Mouse (Mus musculus) inflammation-experienced regulatory T-cells (primary cell): Measurements from ENCODE around the gene Wdr24. TPM values are rescaled to one million over a fixed set of nuclear protein-coding genes. Genes with fewer than 3 reads are reported as not detected.

Experiments
- polyA plus RNA-seq, 2 experiments: library from polyadenylated mRNA; unstranded; fragments of 100-300 nt; shearing (Covaris generic); gene quantifications; one replicate each; pipeline ENCODE4 v1.2.1; 2017

The Wdr24 gene
- polyA plus RNA-seq, 2 experiments from 2014 or later = 31.4 to 36.3 TPM

Other genes with a start within 250 kb of the Wdr24 start
- 10 to 100 TPM; 23.7 to 34.3 TPM for gene Lmf1, start 244.5 kb upstream of the Wdr24 start, polyA plus RNA-seq
- gene Gng13, start 106.5 kb upstream of the Wdr24 start, polyA plus RNA-seq = not detected
- 10 to 100 TPM in 1 of 2 experiments, 1 to 10 TPM in 1; 3.8 to 12.3 TPM for gene Chtf18, start 96.2 kb upstream of the Wdr24 start, polyA plus RNA-seq
- gene Rpusd1, start 96.0 kb upstream of the Wdr24 start, polyA plus RNA-seq = 10 to 100 TPM; 13.9 to 16.7 TPM
- gene Mslnl, start 87.6 kb upstream of the Wdr24 start, polyA plus RNA-seq = under 1 TPM in 1 of 2 experiments, not detected in 1; 0.73 TPM
- gene Msln, start 69.2 kb upstream of the Wdr24 start, polyA plus RNA-seq = under 1 TPM in 1 of 2 experiments, not detected in 1; 0.98 TPM
- gene Narfl, start 49.9 kb upstream of the Wdr24 start, polyA plus RNA-seq = 10 to 100 TPM; 27.7 to 32.5 TPM
- gene Haghl, start 38.0 kb upstream of the Wdr24 start, polyA plus RNA-seq = 10 to 100 TPM; 34.3 to 47.7 TPM
- gene Ccdc78, start 37.0 kb upstream of the Wdr24 start, polyA plus RNA-seq = 1 to 10 TPM in 1 of 2 experiments, under 1 TPM in 1; 0.89 to 1.4 TPM
- gene Fam173a, start 30.7 kb upstream of the Wdr24 start, polyA plus RNA-seq = 100 to 1,000 TPM; 231 to 239 TPM
- 1 to 10 TPM in 1 of 2 experiments, not detected in 1; 1.1 TPM for gene AC134908.4, start 28.0 kb upstream of the Wdr24 start, polyA plus RNA-seq
- 10 to 100 TPM; 34.1 to 40.4 TPM for gene Metrn, start 26.5 kb upstream of the Wdr24 start, polyA plus RNA-seq
- under 1 TPM; 0.16 to 0.60 TPM for gene Fbxl16, start 14.5 kb upstream of the Wdr24 start, polyA plus RNA-seq
- gene Jmjd8, start 5.2 kb downstream of the Wdr24 start, polyA plus RNA-seq = 10 to 100 TPM; 32.9 to 33.5 TPM
- 100 to 1,000 TPM; 170 to 205 TPM for gene Stub1, start 9.8 kb downstream of the Wdr24 start, polyA plus RNA-seq
- 1 to 10 TPM; 1.6 to 1.7 TPM for gene Rhbdl1, start 13.7 kb downstream of the Wdr24 start, polyA plus RNA-seq
- gene Gm20683, start 18.1 kb downstream of the Wdr24 start, polyA plus RNA-seq = 1 to 10 TPM; 1.4 to 2.6 TPM
- gene Rhot2, start 21.2 kb downstream of the Wdr24 start, polyA plus RNA-seq = 10 to 100 TPM; 42.2 to 46.5 TPM
- gene Wdr90, start 37.9 kb downstream of the Wdr24 start, polyA plus RNA-seq = 10 to 100 TPM in 1 of 2 experiments, 1 to 10 TPM in 1; 9.2 to 16.3 TPM
- gene Mcrip2, start 45.1 kb downstream of the Wdr24 start, polyA plus RNA-seq = 1 to 10 TPM; 1.1 to 5.7 TPM
- 10 to 100 TPM; 80.3 to 84.0 TPM for gene Mettl26, start 51.4 kb downstream of the Wdr24 start, polyA plus RNA-seq
- 1 to 10 TPM; 1.4 to 2.0 TPM for gene Wfikkn1, start 57.2 kb downstream of the Wdr24 start, polyA plus RNA-seq
- gene Rab40c, start 96.1 kb downstream of the Wdr24 start, polyA plus RNA-seq = 10 to 100 TPM; 30.1 to 34.5 TPM
- gene Pigq, start 121.3 kb downstream of the Wdr24 start, polyA plus RNA-seq = 10 to 100 TPM; 50.7 to 66.9 TPM
- gene Nhlrc4, start 121.3 kb downstream of the Wdr24 start, polyA plus RNA-seq = not detected
- not detected for gene A930017K11Rik, start 128.9 kb downstream of the Wdr24 start, polyA plus RNA-seq
- 10 to 100 TPM; 26.6 to 29.0 TPM for gene Capn15, start 162.2 kb downstream of the Wdr24 start, polyA plus RNA-seq
- 10 to 100 TPM; 12.8 to 16.0 TPM for gene Rab11fip3, start 245.9 kb downstream of the Wdr24 start, polyA plus RNA-seq